25 mouse cellular contexts compared by ENCODE assay signal in genomic region chr13:37989701-37990100, GRCm38 (mm10).
"Had no signal": no experiment of that assay in that cellular context is flagged by ENCODE, and none has a peak within 500 bp of the region (broad histone marks: within the 10 kb centered on the region; RNA-seq: fewer than 3 reads in every experiment).

No protein-coding gene starts in this region.

- ATAC-seq: hindbrain, embryonic 16.5 days; inflammation-experienced regulatory T-cells, adult 6 months; liver, embryonic 12.5 days had no signal

- H3K4me2 ChIP-seq: heart, embryonic 11.5 days; heart, embryonic 13.5 days; heart, embryonic 15.5 days; hindbrain, embryonic 12.5 days; hindbrain, embryonic 14.5 days; limb, embryonic 13.5 days; limb, embryonic 15.5 days; liver, embryonic 12.5 days had no signal

- DNase-seq: gastrocnemius, adult 2 months; gastrocnemius, postnatal 10 days; gastrocnemius, postnatal 25 days; heart, postnatal 14 days; heart, postnatal 4 days; kidney, adult 18-20 months; kidney, adult 8-10 months; kidney, postnatal 10 days; kidney, postnatal 25 days; kidney, postnatal 4 days; left cerebral cortex, postnatal 4 days had no signal

- H3K27me3 ChIP-seq: heart, embryonic 13.5 days; heart, embryonic 15.5 days; hindbrain, embryonic 12.5 days; limb, embryonic 13.5 days; limb, embryonic 15.5 days; liver, embryonic 12.5 days had no signal

- H3K27ac ChIP-seq: gastrocnemius, adult 2 months; heart, embryonic 13.5 days; heart, embryonic 15.5 days; hindbrain, embryonic 10.5 days; hindbrain, embryonic 12.5 days; hindbrain, embryonic 14.5 days; layer of hippocampus, adult 2 months; left cerebral cortex, adult 2 months; limb, embryonic 13.5 days; limb, embryonic 15.5 days; liver, embryonic 12.5 days; liver, embryonic 14.5 days had no signal

- H3K9me3 ChIP-seq: heart, embryonic 13.5 days; heart, embryonic 15.5 days; hindbrain, embryonic 10.5 days; hindbrain, embryonic 12.5 days; limb, embryonic 13.5 days; limb, embryonic 15.5 days; liver, embryonic 12.5 days had no signal

- H3K4me3 ChIP-seq: gastrocnemius, adult 2 months; heart, embryonic 13.5 days; heart, embryonic 15.5 days; hindbrain, embryonic 10.5 days; hindbrain, embryonic 12.5 days; layer of hippocampus, adult 2 months; left cerebral cortex, adult 2 months; limb, embryonic 13.5 days; limb, embryonic 15.5 days; liver, embryonic 12.5 days had no signal

- H3K9ac ChIP-seq: heart, embryonic 13.5 days; heart, embryonic 15.5 days; hindbrain, embryonic 12.5 days; hindbrain, embryonic 14.5 days; limb, embryonic 13.5 days; limb, embryonic 15.5 days; liver, embryonic 12.5 days; liver, embryonic 14.5 days had no signal
